Mouse (Mus musculus) neural tube, embryonic 14.5 days (tissue): ENCODE results near the gene Zfp593. TPM values are rescaled to one million over a fixed set of nuclear protein-coding genes. Genes with fewer than 3 reads are reported as not detected.

Experiments
- ATAC-seq: fragments of 200-750 bp; cut with Nextera tagmentation; 2 replicates; pipeline ENCODE4 v1.8.0; 2017; ENCODE audit warnings: low read depth, mild to moderate bottlenecking, moderate TSS enrichment, moderate library complexity
- H3K27ac ChIP-seq: fragments of 300-500 bp; sonication (generic); 2 replicates; pipeline ENCODE4 v1.5.1; 2014; ENCODE audit warnings: low read depth, mild to moderate bottlenecking, control low read depth, low read length, moderate library complexity, mixed read lengths
- H3K27me3 ChIP-seq: fragments of 300-500 bp; sonication (generic); 2 replicates; pipeline ENCODE4 v1.6.1; 2014; ENCODE audit warnings: low read length; ENCODE audit not compliant: control insufficient read depth, insufficient read depth
- H3K36me3 ChIP-seq: fragments of 300-500 bp; sonication (generic); 2 replicates; pipeline ENCODE4 v1.6.1; 2014; ENCODE audit warnings: low read length, mixed read lengths; ENCODE audit not compliant: control insufficient read depth, insufficient read depth
- H3K4me1 ChIP-seq: fragments of 300-500 bp; sonication (generic); 2 replicates; pipeline ENCODE4 v1.6.1; 2014; ENCODE audit warnings: low read length; ENCODE audit not compliant: control insufficient read depth, insufficient read depth
- H3K4me2 ChIP-seq: fragments of 300-500 bp; sonication (generic); 2 replicates; pipeline ENCODE4 v1.6.1; 2014; ENCODE audit warnings: mild to moderate bottlenecking, low read depth, low read length, control low read depth
- H3K4me3 ChIP-seq: fragments of 300-500 bp; sonication (generic); 2 replicates; pipeline ENCODE4 v1.5.1; 2014; ENCODE audit warnings: low read depth, low read length, control low read depth, mixed read lengths
- H3K9ac ChIP-seq: fragments of 300-500 bp; sonication (generic); replicated peaks from 2 replicates; pipeline ENCODE4 v1.6.1; 2014; ENCODE audit warnings: low read depth, mild to moderate bottlenecking, control low read depth, low read length, mixed read lengths
- H3K9me3 ChIP-seq: fragments of 300-500 bp; sonication (generic); 2 replicates; pipeline ENCODE4 v1.6.1; 2016; ENCODE audit warnings: low read length; ENCODE audit not compliant: control insufficient read depth
- WGBS: fragments of 180-500 bp; shearing (Covaris S2); extraction: QIAGEN DNeasy Blood & Tissue Kit; methylation state at CpG from one replicate; pipeline ENCODE4 v1.1.7; 2014; 5-methylcytosine and 5-hydroxymethylcytosine counted together
- polyA plus RNA-seq: library from polyadenylated mRNA; unstranded; fragments of >200 nt; fragmentation: Nextera tagmentation; extraction: Ambion mirVana; gene quantifications from 2 replicates; pipeline ENCODE4 v1.2.1, GENCODE M21; 2014

Zfp593 gene
- polyA plus RNA-seq, 1 experiment from 2014 or later, result 12.4 TPM

DNA sequence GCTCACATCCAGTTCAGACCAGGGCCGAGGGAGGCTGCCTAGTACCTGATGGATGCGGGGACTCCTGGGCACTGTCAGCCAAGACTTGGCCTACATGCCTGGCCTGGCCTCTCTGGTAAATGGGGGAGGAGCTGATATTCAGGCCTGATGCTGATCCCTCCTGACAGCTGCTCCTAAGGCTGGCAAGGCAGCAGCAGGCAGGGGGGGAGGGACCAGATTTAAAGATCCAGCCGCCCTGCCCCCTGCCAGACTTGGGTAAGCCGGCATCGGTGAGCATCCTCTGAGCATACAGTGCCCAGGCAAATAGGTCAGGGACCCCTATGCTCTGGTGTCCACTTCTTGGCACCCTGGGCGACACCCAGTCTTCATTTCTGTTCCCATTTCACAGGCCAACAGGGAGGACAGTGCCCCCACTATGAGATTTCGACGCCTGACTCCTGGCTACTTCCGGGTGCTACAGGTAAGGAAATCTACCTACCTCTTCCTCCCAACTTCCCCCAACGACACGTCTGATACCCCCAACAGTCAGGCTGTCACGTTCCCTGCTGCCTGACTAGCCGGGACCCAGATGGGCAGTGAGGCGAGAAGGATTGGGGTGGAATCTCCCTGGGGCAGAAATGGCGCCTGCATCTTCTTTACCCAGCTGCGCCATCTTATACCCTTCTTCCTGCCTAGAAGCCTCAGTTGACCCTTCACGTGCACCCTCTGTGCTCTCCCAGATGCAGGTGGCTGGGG is 1.7 kb downstream of the Zfp593 start, which contains the start of gene E130218I03Rik:
Gene E130218I03Rik, plus strand, starts transcription at position 147 of the 735 bp plus-strand sequence.
- Histone ChIP-seq H3K4me2 (peak within 1 kb of the TSS; percentile 97; the same call in 1 of the 2 replicates), H3K36me3 (no peaks in the 10 kb centered on the region), H3K27me3 (no peaks in the 10 kb centered on the region), H3K4me1 (peaks cover 10% of the 10 kb centered on the region), H3K27ac (no peak within 1 kb of the TSS), H3K4me3 (peak within 1 kb of the TSS; percentile 78; the same call in 1 of the 2 replicates), H3K9ac (no peak within 1 kb of the TSS), H3K9me3 (no peaks in the 10 kb centered on the region)
- whole genome bisulfite sequencing, result 95% methylated on average over 17 of the region's 17 CpGs
- no peak for ATAC-seq

DNA sequence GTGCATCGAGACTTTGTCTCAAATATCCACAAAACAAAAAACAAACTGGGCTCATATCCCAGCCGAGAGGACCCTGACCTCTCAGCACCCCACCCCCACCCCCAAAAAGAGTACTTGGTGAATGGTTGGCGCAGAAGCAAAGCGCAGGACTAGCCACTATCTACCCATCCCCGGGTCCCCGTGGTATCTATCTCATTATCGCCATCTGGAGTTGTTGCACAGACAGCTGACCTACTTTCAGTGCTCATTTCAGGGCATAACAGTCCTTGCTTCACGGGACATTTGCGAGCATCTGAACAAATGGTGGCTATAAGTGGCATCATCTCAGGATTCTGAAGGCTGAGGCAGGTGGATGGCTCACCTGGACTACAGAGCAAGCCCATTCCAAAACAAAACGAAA is 6.7 kb downstream of the Zfp593 start:
- H3K27me3 ChIP-seq, result peaks cover 5% of the 10 kb centered on the region; the same call in 1 of the 2 replicates
- no peak overlapping the region for H3K27ac ChIP-seq
- H3K9me3 ChIP-seq, result no peaks in the 10 kb centered on the region
- H3K36me3 ChIP-seq, result no peaks in the 10 kb centered on the region
- no peak for ATAC-seq
- no peak overlapping the region for H3K4me3 ChIP-seq
- 14% methylated on average over 10 of the region's 10 CpGs for WGBS
- H3K9ac ChIP-seq, result no peak overlapping the region
- no peak overlapping the region for H3K4me2 ChIP-seq
- 0 out of 2 replicates have a peak, but pooled peaks cover 4% of the 10 kb centered on the region for H3K4me1 ChIP-seq

DNA sequence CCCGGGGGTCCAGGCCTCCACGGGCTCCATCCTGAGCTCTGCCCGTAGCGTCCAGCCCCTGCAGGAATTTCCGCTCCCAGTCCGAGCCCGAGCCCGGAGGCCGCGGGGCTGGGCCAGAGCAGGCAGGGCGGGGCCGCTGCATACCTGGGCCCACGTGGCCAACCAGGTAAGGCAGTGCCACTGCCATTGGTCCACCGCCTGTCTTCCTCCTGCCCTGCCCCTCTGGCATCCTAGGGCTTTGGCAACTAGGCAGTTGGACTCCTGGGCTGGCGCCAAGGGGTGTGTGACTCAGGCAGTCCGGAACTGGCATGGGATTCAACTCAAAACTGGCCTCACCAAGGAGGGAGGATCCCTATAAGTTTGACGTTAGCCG is 7.1 kb downstream of the Zfp593 start, which contains the start of gene Cnksr1:
Gene Cnksr1, minus strand, starts transcription at position 121 of the 373 bp plus-strand sequence.
- H3K9ac ChIP-seq, result no peak within 1 kb of the TSS
- no peak within 1 kb of the TSS for H3K4me3 ChIP-seq
- no peak within 1 kb of the TSS for H3K27ac ChIP-seq
- H3K4me1 ChIP-seq, result 0 out of 2 replicates have a peak, but pooled peaks cover 4% of the 10 kb centered on the region
- no peaks in the 10 kb centered on the region for H3K36me3 ChIP-seq
- H3K9me3 ChIP-seq, result no peaks in the 10 kb centered on the region
- WGBS, result 3% methylated on average over 18 of the region's 18 CpGs
- no peak within 1 kb of the TSS for H3K4me2 ChIP-seq
- H3K27me3 ChIP-seq, result peaks cover 5% of the 10 kb centered on the region; the same call in 1 of the 2 replicates
- no peak for ATAC-seq

DNA sequence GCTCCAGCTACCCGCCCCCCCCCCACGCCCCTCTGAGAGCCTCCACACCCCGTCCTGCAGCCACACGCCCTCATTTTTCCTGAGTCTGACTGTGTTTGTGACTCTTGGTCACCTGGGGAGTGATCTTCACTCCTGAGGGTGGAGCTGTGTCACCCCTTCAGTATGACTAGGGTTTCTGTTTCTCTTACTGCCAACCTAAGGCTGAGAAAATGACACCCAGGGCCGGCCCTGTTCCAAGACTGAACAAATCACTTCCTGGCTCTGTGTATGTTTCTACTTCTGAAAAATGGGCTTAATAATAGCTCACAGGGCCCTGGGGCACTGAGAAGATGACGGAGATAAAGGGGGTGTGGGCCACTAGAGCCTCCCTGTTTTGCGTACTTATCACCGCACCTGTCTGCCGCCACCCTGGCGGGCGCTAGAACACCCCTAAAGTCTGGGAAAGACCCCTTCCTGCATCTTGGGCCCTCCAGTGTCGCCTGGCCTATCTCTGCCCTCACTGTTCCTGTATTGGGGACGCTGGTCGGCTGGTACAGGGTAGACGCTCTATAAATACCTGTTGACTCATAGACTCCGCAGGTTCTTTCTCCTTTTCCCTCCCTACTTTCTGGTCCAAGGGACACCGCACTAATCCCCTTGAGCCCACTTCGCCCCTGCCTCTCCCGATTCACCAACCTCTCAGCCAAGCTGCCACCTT is 7.7 kb downstream of the Zfp593 start:
- Histone ChIP-seq H3K36me3 (no peaks in the 10 kb centered on the region), H3K27ac (no peak overlapping the region), H3K9me3 (no peaks in the 10 kb centered on the region), H3K4me1 (0 out of 2 replicates have a peak, but pooled peaks cover 4% of the 10 kb centered on the region), H3K4me3 (no peak overlapping the region), H3K4me2 (no peak overlapping the region), H3K27me3 (peaks cover 5% of the 10 kb centered on the region; the same call in 1 of the 2 replicates), H3K9ac (no peak overlapping the region)
- WGBS, result 34% methylated on average over 19 of the region's 19 CpGs
- ATAC-seq, result no peak

DNA sequence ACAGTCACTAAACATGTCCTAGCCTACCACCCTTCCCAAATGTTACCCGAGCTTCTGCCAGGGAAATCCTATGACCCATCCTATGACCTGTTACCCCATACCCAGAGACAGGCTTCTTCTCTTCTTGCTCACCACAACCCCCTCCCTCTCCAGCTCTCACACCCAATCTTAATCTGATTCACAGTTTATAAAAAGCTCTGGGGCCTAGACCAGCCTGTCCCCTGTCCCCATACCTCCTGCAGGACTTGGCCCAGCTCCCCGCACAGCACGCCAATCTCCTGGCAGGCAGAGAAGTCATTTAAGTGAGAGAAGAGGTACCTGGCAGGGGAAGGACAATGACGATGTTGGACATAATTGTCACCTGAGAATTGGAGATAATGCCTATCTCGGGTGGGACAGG is 10.5 kb downstream of the Zfp593 start:
- Histone ChIP-seq H3K27ac (no peak overlapping the region), H3K4me2 (no peak overlapping the region), H3K9me3 (no peaks in the 10 kb centered on the region), H3K4me3 (no peak overlapping the region), H3K4me1 (0 out of 2 replicates have a peak, but pooled peaks cover 4% of the 10 kb centered on the region), H3K36me3 (no peaks in the 10 kb centered on the region), H3K27me3 (peaks cover 5% of the 10 kb centered on the region; the same call in 1 of the 2 replicates), H3K9ac (no peak overlapping the region)
- WGBS, result 83% methylated on average over 5 of the region's 5 CpGs
- ATAC-seq, result no peak

DNA sequence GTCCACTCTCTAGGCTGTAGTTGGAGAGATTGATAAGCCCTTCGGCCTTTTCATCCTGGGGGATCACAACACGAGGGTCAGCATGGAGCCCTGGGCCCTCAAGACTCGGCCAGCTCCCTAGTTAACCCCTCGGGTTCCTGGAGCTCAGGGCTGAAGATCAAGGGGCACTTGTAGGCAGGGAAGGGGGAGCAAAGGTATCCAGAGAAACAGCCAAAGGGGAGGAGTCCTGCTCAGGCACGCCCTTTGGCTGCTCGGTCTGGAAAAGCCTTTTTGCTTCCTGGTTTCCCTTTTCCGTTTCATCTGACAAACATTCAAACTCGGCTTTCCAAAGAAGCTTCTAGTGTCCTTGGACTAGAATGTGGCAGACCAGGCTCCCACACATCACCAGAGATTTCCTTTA is 15.0 kb downstream of the Zfp593 start:
- Histone ChIP-seq H3K9ac (no peak overlapping the region), H3K4me2 (no peak overlapping the region), H3K36me3 (no peaks in the 10 kb centered on the region), H3K4me1 (no peaks in the 10 kb centered on the region), H3K27ac (no peak overlapping the region), H3K4me3 (no peak overlapping the region), H3K27me3 (no peaks in the 10 kb centered on the region), H3K9me3 (no peaks in the 10 kb centered on the region)
- WGBS, result 38% methylated on average over 8 of the region's 8 CpGs
- ATAC-seq, result no peak

DNA sequence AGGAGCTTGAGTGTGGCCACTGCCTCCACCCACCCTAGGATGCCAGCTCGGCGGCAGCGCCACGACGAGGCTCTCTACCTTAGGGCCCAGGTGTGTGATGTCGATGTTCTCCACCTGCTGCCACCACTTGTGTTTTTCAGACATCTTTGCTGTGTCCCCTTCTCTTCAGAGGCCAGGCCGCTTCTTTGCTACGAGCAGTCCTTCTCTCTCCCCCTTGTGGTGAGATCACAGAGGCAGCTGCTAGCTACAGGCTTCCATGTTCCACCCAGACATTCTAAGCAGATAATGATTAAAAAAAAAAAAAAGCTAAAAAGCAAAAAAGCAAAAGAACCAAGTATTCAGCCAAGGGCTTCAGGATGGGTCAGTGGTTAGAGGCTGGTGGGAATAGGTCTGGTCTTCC is 18.2 kb downstream of the Zfp593 start, which contains the start of gene Catsper4:
Gene Catsper4, minus strand, starts transcription at position 190 of the 400 bp plus-strand sequence.
- H3K9me3 ChIP-seq, result no peaks in the 10 kb centered on the region
- H3K4me3 ChIP-seq, result no peak within 1 kb of the TSS
- no peaks in the 10 kb centered on the region for H3K4me1 ChIP-seq
- H3K27me3 ChIP-seq, result no peaks in the 10 kb centered on the region
- no peak within 1 kb of the TSS for H3K9ac ChIP-seq
- H3K36me3 ChIP-seq, result no peaks in the 10 kb centered on the region
- no peak within 1 kb of the TSS for H3K27ac ChIP-seq
- no peak for ATAC-seq
- WGBS, result 76% methylated on average over 8 of the region's 8 CpGs
- H3K4me2 ChIP-seq, result no peak within 1 kb of the TSS

DNA sequence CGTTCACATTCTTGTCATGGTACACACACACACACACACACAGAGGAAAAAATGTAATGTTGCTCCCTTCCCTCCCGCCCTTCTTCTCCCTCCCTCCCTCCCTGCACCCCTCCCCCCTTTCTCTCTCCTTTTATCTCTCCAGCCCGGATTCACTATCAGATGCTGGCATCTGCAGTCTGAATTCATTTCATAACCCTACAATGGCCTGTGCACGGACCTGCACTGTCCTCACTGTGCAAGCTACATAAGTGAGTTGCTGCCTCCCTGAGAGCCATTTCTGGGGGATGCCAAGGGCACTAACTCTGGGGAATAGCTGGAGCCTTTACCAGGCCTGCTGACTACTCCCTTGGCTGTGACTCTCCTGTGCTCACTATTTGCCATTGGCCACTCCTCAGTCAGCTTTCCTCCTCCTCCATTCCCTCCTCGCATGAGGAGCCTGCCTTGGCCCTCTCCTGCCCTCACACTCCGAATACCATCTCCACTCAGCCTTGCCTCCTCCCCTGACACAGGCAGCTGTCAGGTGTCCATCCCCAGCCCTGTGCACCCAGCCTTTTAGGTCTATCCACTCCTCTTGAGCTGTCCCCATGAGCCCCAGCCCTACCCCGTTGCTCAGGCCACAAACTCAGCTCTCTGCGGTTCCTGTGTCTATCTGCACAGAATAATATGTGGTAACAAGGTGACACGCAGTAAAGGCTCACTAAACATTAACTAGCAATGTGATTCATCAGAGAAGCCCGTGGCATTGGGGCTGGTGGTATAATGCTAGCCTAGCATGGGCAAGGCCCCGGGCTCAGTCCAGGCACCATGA is 22.4 kb downstream of the Zfp593 start:
- no peaks in the 10 kb centered on the region for H3K36me3 ChIP-seq
- no peaks in the 10 kb centered on the region for H3K4me1 ChIP-seq
- ATAC-seq, result no peak
- H3K9me3 ChIP-seq, result no peaks in the 10 kb centered on the region
- no peak overlapping the region for H3K4me2 ChIP-seq
- no peak overlapping the region for H3K9ac ChIP-seq
- H3K4me3 ChIP-seq, result no peak overlapping the region
- no peak overlapping the region for H3K27ac ChIP-seq
- WGBS, result 65% methylated on average over 11 of the region's 11 CpGs
- H3K27me3 ChIP-seq, result no peaks in the 10 kb centered on the region
